Mouse (Mus musculus): ENCODE results near the gene Itch.
"Not testable (repeated sequence)": the region's sequence is repeated elsewhere in the genome, so short reads cannot be mapped to it uniquely, and the experiment has no call there.

The Itch gene

DNA sequence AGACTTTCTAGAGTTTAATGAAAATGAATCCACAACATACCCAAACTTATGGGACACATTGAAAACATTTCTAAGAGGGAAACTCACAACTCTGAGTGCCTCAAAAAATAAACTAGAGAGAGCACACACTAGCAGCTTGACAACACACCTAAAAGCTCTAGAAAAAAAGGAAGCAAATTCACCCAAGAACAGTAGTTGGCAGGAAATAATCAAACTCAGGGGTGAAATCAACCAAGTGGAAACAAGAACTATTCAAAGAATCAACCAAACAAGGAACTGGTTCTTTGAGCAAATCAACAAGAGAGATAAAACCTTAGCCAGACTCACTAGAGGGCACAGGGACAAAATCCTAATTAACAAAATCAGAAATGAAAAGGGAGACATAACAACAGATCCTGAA lies 16.0 kb downstream of the Itch start:
- DNase-seq: not testable (repeated sequence)

DNA sequence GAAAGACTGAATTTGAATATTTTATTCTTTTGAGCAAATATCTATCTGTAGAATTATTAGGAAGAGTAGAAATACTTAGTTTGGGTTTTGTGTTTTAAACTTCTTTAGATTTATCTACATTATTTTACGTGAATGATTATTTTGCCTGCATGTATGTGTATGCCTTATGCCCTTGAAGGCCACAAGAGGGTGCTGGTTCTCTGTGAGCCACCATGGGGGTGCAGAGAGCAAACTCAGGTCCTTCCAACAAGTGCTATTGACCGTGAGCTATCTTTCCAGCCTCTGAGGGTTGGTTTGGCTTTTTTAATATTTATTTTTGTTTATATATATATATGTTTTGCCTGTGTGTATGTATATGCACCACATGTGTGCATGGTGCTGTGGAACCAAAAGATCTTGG lies 74.1 kb downstream of the Itch start:
- DNase-seq: peak; percentile 15

DNA sequence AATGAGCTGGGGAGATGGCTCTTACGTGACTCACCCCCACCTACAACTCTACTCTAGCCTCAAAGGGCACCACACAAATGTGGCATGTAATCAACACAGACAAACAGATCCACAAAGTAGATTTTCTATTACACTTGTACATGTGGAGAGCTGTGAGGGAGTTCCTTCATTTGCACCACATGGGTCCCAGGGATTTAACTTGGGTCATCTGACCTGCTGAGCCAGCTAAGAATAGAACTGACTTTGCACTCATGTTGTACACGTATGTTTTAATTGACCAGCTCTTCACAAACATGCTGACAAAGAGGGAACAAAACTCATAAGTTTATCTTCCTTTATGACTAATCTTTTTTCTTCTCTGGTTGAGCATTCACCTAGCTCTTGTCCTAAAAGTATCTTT lies 89.8 kb downstream of the Itch start:
- no peak for DNase-seq

DNA sequence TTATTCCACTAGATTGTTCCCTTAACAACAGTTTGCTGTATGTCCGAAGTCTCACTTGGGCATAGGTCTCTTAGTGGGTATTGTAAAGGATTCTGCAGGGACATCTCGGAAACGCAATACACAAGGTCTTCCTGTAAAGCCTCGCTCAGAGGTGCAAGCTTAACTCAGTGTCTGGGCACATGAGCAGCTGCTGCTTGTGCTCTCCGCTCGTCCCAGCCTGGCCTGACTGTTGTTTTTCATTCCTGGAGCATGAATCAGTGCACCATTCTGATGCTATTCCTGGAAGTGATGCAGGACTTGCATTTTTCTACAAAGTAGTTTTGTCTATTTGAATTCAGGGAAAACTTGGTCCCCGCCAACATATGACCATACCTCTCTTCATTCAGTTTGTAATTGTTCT lies 91.4 kb downstream of the Itch start:
- DNase-seq: no peak

DNA sequence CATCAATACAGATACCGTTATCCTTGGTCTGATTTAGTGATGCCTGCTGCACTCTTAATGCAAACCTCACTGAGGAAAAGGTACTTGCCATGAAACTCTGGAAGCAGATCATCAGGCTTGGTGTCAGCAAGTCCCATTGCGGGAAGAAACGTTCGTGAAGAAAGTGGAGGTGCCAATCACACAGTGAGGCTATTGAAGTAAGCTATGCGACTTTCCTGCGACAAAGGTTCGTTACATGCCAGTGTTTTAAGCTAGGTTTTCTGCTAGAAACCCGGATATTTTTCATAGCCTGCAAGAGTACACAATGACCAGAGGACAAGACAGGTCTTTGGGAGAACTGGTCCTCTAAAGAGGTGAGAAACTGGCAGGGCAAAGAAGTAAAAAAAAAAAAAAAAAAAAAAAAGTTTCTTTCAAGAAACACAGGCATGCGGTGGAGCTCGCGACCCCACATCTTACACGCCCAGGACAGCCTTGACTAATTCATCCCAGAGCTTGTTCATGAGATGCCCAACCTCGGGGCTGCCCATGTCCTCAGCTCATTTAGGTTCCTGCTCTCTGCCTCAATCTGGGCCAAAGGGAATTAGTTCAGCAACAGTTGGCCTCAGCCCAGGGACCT lies 102.5 kb downstream of the Itch start:
- no peak for DNase-seq

DNA sequence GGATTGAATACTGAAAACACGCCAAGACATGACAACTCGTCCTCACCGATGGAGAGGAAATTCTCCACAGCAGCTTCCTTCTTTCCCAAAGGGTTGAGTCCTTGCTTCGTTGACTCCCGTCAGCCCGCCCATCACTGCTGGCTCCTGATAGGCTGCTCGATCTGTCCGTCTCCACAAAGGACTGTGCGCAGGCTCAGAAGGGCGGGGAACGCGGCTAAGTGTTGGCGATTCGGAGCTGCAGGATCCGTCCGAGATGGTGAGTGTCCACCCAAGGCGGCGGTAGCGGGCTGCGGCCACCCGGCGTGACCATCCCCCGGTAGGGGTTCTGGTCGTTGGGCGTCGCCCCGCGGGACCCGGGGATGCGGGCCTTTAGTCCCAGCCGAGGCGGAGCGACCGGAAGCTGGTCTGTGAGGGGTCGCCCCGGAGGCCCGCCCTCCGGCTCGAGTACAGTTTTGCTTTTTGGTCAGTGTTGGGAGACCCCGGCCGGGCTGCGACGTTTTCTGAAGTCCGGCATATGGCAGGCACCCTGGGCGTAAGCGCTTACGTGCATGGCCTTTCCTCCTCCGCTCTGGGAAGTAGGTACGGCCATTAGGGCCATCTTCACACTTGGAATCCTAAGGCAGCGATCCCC lies 103.2 kb downstream of the Itch start, which contains the start of gene Dynlrb1:
Gene Dynlrb1 (plus strand): TSS at position 172 of the 631 bp plus-strand sequence.
- DNase-seq: peak; percentile 98

DNA sequence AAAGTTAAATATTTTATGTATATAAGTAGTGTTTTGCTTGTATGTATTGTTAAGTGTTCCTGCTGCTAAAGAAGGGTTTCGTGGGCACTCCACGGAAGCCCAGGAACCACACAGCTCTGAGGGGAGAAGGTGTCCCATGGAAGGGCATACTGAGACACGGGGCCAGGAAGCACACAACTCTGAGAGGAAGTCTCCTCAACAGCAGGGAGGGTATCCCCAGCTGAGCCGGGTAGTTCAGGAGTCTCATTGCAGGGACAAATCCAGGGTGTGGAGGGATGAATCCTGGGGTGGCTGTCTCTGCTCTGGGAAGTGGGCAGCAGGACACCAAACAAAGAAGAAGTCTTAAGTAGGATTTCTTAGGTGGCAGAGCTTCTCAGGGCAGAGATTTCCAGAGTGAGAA lies 104.0 kb downstream of the Itch start:
- peak; percentile 5 for DNase-seq

DNA sequence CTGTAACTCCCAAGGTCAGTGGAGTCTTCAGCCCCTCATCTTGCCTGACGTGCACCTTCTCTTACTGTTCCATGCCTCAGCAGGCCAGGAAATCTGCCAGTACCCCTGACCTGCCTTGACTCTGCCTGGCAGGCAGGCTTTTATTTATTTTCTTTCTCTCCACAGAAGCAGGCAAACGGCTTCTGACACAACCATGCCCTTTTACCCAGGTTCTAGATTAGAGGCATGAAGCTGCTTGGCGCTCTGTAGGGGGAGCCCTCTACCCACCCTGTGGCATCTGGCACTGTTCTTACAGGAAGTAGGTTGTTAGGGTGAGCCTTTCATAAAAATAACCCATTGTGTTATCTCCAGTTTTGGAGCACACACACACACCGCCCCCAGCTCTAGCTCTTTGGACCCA lies 107.6 kb downstream of the Itch start:
- peak; percentile 54 for DNase-seq

DNA sequence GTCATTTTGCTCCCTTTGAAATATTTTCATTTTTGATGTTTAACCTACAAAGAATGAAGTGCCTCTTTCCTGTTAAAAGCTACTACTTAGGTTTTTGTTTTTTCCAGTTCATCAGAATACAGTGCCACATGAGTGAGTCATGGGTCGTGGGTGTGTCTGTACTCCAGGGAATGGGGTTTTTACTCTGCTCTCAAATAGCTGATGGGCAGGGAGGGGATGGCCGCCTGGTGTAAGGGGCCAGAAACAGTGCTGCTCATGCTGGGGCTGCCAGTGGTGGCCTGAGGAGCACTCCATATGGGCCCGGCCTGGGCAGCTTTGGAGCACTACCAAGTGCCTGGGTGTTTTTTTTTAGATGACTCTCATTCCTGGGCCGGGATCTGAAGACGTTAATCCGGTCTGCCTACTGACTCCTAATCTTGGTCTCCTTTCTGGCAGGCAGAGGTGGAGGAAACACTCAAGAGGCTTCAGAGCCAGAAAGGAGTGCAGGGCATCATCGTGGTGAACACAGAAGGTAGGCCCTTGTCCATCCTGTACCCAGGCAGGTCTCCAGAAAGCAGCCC lies 109.1 kb downstream of the Itch start:
- DNase-seq: no peak

DNA sequence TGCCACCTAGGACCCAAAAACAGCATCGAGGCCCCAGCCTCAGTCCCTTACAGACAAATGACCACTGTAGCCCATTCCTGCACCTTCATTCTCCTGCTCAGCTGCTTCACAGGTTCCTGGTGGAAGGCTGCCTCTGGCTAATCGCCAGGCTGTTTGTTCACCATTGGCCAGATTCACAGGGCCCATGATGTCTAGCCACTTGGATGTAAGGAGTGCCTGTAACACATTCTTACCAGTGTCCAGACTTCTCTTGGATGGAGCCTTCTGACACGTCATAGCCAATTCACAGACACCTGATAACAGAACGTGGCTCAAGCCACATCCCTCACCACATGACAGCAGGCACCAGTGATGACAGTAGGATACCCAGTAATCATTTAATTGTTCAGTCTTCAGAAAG lies 112.9 kb downstream of the Itch start:
- no peak for DNase-seq

DNA sequence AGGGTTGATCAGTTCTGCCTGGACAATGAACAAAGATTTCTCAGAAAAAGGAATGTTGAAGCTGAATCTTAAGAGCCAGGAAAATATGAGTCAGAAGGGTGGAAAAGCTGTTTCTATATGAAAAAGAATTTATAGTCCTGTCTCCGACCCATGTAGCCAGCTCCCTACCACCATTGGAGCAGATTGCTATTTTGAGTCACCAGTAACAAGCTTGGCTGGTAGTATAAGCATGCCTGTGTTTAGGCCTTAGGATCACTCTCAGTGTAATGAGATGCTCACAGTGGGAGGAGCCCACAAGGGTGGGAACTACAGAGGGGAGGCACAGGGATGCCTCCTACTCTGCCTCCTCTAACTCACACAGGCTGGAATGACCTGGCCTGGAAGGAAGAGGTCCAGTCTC lies 114.9 kb downstream of the Itch start:
- DNase-seq: no peak

DNA sequence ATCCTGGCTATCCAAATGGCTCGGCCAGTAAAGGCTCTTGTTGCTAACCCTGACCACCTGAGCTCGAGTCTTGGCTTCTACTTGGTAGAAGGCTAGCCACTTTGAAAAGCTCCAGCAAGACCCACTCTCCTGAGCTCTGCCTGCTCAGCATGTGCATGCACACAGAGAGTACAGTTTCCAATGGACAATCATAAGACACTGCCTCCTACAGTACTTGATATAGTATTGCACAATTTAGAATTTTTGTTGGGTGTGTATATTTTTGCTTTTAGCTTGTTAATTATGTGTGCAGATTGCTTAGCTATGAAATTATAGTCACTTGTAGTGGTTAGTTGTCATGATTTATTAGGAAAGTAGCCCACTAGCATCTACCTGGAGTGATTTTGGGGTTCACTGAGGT lies 115.4 kb downstream of the Itch start:
- no peak for DNase-seq

DNA sequence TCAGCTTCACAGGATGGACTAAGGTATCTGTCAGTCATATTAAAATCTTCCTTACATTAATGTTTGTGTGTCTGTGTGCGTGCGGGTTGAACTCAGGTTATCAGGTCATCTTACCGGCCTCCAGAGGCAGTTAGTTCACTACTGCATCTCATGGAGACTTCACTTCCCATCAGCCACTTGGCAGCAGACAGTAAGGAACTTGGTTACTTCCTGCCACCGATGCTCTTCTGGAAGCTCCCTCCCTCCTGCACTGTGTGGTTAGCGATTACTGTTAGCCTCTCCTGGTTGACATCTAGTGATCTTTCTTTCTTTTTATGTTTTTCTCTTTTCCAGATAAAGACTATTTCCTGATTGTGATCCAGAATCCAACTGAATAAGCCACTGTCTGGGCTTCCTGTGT lies 116.3 kb downstream of the Itch start:
- no peak for DNase-seq

DNA sequence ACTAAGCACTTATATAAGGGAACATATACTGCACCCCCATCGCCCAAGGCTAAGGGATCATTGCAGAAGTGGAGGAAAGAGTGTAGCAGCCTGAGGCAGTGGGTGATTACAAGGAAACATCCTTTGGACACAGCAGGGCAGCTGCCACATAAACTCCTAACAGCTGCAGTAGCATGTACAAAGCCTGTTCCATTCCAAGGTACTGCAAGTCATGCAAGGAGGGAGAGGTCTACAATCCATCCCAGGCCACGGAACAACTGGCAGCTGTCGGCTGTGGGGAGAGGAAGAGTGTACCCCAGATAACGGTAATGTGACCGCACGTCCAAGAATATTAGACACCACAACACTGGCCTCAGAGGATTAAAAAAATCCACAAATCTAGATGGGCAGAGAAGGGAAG lies 132.2 kb downstream of the Itch start:
- no peak for DNase-seq

DNA sequence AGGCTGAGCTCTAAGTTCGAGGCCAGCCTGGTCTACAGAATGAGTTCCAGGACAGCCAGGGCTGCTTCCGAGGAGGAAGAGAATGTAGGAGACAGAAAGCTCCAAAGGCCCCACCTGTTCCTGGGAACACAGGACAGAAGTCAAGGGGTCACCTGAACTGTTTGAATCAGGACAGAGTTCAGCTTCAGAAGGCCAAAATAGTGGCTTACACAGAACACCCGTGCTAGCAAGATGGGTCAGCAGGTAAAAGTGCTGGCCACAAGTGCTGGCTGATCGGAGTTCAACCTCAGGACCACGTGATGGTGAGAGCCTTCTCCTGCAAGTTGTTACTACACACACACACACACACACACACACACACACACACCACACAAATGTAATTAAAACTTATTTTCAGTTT lies 133.6 kb downstream of the Itch start:
- no peak for DNase-seq

DNA sequence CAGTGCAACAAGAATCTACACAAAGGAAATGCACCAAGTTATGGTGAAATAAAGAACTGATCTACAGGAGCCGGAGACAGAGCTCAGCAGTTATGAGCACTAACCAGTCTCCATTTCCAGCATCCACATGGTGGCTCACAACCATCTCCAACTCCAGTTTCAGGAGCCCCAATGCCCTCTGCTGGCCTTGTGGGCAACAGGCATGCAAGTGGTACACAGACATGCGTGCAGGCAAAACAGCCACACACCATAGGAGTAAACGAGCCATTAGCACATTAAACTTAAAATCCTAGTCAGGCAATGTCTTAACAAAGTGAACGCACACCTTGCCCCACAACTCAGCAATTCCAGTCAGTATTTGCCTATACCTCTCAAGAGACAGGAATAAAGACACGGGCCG lies 138.6 kb downstream of the Itch start:
- DNase-seq: peak; percentile 26

DNA sequence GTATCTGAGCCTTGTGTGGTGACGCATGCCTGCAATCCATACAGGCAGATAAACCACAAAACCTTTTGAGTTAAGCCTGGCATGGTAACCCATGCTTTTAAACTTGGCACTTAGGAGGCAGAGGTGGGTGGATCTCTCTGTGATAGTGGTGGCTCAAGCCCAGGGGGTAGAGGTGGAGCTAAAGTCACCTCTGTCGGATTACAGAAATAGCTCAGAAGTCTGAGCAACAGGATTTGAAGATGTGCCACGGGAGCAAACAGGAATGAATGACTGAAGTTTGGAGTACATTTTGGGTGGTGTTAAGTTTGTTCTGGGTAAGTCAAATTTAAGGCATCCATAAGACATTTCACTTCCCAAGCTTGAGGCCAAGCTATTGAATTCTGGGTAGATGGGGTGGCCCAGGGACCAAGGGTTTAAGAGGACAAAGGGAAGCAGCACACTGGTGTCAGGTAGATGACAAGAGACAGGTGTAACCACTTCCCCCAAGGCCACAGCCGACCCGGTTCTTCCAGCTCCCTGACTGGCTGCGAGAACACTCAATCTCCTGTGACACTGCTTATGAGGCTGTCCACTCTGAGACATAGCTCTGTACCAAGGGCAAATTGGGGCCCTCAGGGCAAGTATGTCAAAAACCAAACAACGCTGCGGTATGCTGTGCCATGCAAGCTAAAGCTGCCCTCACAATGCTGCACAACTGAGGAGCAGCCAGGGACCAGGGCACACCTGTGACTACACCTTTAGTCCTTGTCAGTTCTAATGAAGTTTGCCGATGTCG lies 139.3 kb downstream of the Itch start:
- DNase-seq: no peak

DNA sequence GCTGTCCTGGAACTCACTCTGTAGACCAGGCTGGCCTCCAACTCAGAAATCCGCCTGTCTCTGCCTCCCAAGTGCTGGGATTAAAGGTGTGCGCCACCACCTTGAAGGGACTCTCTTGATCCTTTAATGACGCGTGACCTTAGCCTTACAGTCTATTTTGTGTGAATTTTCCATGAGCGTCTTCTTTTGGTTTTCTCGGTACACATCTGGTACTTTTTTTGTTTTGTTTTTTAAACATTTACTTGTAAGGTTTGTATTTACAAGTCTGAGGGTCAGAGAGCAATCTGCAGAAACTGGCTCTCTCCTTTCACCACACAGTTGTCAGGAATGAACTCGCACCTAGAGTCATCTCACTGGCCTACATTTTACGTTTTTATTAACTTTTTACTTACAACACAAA lies 140.3 kb downstream of the Itch start:
- DNase-seq: no peak

DNA sequence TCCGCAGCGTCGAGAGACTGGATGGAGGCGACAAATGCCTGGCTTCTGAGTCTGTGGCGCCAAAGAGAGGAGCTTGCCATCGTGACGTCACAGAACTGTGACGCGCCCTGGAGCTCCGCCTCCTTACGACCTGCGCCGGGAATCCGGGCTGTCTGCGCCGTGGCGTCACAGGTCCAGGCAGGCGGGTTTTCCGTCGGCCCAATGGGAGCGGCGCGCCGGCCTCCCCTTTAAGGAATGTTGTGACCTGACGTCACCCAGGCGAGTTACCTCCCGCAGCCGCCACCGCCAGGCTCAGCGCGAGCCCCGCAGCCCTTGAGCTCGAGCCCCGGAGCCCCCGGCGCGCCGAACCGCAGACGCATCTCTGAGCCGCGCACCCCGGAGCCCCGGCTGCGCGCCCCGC lies 142.9 kb downstream of the Itch start, which contains the start of gene Map1lc3a:
Gene Map1lc3a (plus strand): TSS at position 103 of the 400 bp plus-strand sequence.
- peak; percentile 95 for DNase-seq

Measured in thymus, postnatal 25 days (tissue).